Mouse (Mus musculus) liver, embryonic 11.5 days (tissue): Measurements from ENCODE around the gene Eif4a1. TPM values are rescaled to one million over a fixed set of nuclear protein-coding genes. Genes with fewer than 3 reads are reported as not detected.

Experiments
- ATAC-seq: fragments of 200-750 bp; cut with Nextera tagmentation; replicated peaks from 2 replicates; pipeline ENCODE4 v1.8.0; 2017; ENCODE audit warnings: moderate number of reproducible peaks, mild to moderate bottlenecking, moderate TSS enrichment, moderate library complexity; ENCODE audit not compliant: low FRiP score
- DNase-seq: peaks from one replicate; pipeline ENCODE4 v3.0.0-alpha.2; 2017; ENCODE audit warnings: low spot score
- H3K27ac ChIP-seq: fragments of 300-500 bp; sonication (generic); 2 replicates; pipeline ENCODE4 v1.5.1; 2014; ENCODE audit warnings: mild to moderate bottlenecking, low read depth, low read length, control low read depth
- H3K27me3 ChIP-seq: fragments of 300-500 bp; sonication (generic); replicated peaks from 2 replicates; pipeline ENCODE4 v1.6.1; 2014; ENCODE audit warnings: low read length, mixed read lengths; ENCODE audit not compliant: control insufficient read depth, insufficient read depth
- H3K36me3 ChIP-seq: fragments of 300-500 bp; sonication (generic); 2 replicates; pipeline ENCODE4 v1.6.1; 2014; ENCODE audit warnings: mild to moderate bottlenecking, low read length, moderate library complexity, mixed read lengths; ENCODE audit not compliant: control insufficient read depth, insufficient read depth
- H3K4me1 ChIP-seq: fragments of 300-500 bp; sonication (generic); replicated peaks from 2 replicates; pipeline ENCODE4 v1.6.1; 2014; ENCODE audit warnings: low read length, mixed read lengths; ENCODE audit not compliant: control insufficient read depth, insufficient read depth
- H3K4me2 ChIP-seq: fragments of 300-500 bp; sonication (generic); 2 replicates; pipeline ENCODE4 v1.6.1; 2014; ENCODE audit warnings: mild to moderate bottlenecking, control low read depth, moderate library complexity
- H3K4me3 ChIP-seq: fragments of 300-500 bp; sonication (generic); 2 replicates; pipeline ENCODE4 v1.5.1; 2014; ENCODE audit warnings: low read depth, low read length, control low read depth
- H3K9ac ChIP-seq: fragments of 300-500 bp; sonication (generic); 2 replicates; pipeline ENCODE4 v1.6.1; 2014; ENCODE audit warnings: low read depth, low read length, control low read depth
- H3K9me3 ChIP-seq: fragments of 300-500 bp; sonication (generic); 2 replicates; pipeline ENCODE4 v1.6.1; 2016; ENCODE audit warnings: low read length, inconsistent platforms, mixed read lengths; ENCODE audit not compliant: control insufficient read depth
- WGBS: fragments of 180-500 bp; shearing (Covaris S2); extraction: QIAGEN DNeasy Blood & Tissue Kit; methylation state at CpG from one replicate; pipeline ENCODE4 v1.1.7; 2014; 5-methylcytosine and 5-hydroxymethylcytosine counted together
- polyA plus RNA-seq: library from polyadenylated mRNA; unstranded; fragments of >200 nt; fragmentation: Nextera tagmentation; extraction: Ambion mirVana; gene quantifications from 2 replicates; pipeline ENCODE4 v1.2.1, GENCODE M21; 2014

The Eif4a1 gene
- polyA plus RNA-seq, 1 experiment from 2014 or later: 755 TPM

DNA sequence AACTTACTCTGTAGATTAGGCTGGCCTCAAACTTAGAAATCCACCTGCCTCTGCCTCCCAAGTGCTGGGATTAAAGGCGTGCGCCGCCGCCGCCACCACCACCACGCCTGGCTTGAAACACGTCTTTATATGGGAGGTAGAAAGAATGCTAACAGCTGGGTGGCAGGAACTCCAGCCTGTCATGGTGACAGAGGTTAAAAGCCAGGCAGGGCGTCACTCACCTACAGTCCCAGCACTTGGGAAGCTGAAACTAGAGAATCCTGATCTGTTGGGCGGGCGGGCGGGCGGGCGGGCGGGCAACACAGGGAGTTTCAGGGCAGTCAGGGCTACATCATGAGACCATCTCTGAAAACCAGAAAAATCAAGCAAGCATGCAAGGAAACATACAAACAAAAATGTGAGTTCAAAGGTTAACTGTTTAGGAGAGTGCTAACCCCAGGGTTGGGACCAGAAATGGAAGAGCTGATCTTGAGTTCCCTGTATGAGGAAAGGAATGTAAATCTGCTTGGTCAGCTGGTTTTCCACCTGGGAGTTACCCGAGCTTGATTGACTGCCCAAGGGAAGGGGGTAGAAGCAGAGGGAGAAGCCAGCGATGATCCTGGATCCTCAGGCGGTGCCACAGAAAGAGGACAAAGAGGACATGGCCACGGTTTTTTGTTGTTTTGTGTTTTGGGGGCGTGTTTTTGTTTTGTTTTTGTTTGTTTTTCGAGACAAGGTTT lies 40.9 kb upstream of the Eif4a1 start:
- no peak for DNase-seq
- H3K36me3 ChIP-seq: no peaks in the 10 kb centered on the region
- H3K27me3 ChIP-seq: no peaks in the 10 kb centered on the region
- WGBS: 81% methylated on average over 20 of the region's 20 CpGs
- no peak overlapping the region for H3K4me2 ChIP-seq
- peaks cover 22% of the 10 kb centered on the region for H3K4me1 ChIP-seq
- H3K4me3 ChIP-seq: no peak overlapping the region
- no peak overlapping the region for H3K9ac ChIP-seq
- no peak for ATAC-seq
- H3K9me3 ChIP-seq: no peaks in the 10 kb centered on the region
- H3K27ac ChIP-seq: no peak overlapping the region

DNA sequence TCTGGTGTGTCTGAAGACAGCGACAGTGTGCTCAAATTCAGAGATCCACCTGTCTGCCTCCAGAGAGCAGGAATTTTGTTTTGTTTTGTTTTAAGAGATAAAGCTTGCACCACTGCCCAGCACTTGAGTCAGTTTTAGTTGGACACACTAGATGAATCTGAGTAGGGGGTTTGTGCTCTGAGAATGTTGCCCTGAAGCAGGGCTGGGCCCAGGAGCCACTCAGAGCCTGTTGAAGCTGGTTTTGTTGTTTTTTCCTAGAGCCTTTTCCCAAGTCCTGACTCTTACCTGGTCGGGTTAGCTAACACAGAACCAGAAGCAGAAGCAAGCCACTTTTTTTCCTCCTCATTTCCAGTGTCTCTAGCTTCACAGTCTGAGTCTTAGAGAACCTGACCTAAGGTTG lies 38.9 kb upstream of the Eif4a1 start:
- H3K27ac ChIP-seq: no peak overlapping the region
- no peak overlapping the region for H3K9ac ChIP-seq
- H3K9me3 ChIP-seq: no peaks in the 10 kb centered on the region
- H3K27me3 ChIP-seq: no peaks in the 10 kb centered on the region
- no peak for ATAC-seq
- DNase-seq: no peak
- WGBS: 79% methylated on average over 2 of the region's 2 CpGs
- no peaks in the 10 kb centered on the region for H3K36me3 ChIP-seq
- H3K4me3 ChIP-seq: no peak overlapping the region
- peaks cover 16% of the 10 kb centered on the region for H3K4me1 ChIP-seq
- no peak overlapping the region for H3K4me2 ChIP-seq

DNA sequence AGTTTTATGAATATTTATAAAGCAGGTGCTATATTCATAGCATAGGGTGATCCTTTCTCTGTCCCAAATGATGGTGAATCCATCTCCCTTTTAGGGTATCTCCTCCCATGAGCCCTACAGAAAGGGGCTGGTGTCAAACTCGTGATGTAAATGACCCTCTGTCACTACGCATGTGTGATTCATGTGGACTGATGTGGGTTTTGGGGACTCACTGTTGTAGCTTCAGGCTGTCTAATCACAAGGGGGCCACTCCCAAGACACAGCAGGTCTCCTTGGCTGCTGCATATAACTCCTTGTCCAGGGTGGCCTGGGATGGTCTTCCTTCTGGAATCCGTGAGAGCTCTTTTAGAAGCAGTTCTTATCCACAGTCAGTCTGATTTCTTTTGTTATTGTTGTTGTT lies 38.2 kb upstream of the Eif4a1 start:
- WGBS: 78% methylated on average over 3 of the region's 3 CpGs

GRCm38 (mm10) chr11:69709554-69710446 lies 37.6 kb upstream of the Eif4a1 start:
- no peak overlapping the region; the same call in 1 of the 2 replicates for H3K27ac ChIP-seq
- H3K27me3 ChIP-seq: no peaks in the 10 kb centered on the region
- peaks cover 14% of the 10 kb centered on the region for H3K4me1 ChIP-seq
- no peak overlapping the region for H3K4me3 ChIP-seq
- no peak overlapping the region for H3K4me2 ChIP-seq
- peak overlapping the region; percentile 44 for H3K9ac ChIP-seq
- no peaks in the 10 kb centered on the region for H3K9me3 ChIP-seq
- no peak for DNase-seq
- 43% methylated on average over 11 of the region's 11 CpGs for WGBS
- no peaks in the 10 kb centered on the region for H3K36me3 ChIP-seq
- 0 out of 2 replicates have a peak, but pooled peaks have one; percentile 29 for ATAC-seq

More for the DNA sequence above, 38.2 kb upstream of the Eif4a1 start:
- H3K27me3 ChIP-seq: no peaks in the 10 kb centered on the region
- no peaks in the 10 kb centered on the region for H3K36me3 ChIP-seq
- H3K9me3 ChIP-seq: no peaks in the 10 kb centered on the region
- no peak overlapping the region for H3K4me2 ChIP-seq
- DNase-seq (no peak), ATAC-seq (no peak)
- H3K27ac ChIP-seq: no peak overlapping the region
- H3K4me1 ChIP-seq: peaks cover 14% of the 10 kb centered on the region
- no peak overlapping the region for H3K9ac ChIP-seq
- no peak overlapping the region for H3K4me3 ChIP-seq

DNA sequence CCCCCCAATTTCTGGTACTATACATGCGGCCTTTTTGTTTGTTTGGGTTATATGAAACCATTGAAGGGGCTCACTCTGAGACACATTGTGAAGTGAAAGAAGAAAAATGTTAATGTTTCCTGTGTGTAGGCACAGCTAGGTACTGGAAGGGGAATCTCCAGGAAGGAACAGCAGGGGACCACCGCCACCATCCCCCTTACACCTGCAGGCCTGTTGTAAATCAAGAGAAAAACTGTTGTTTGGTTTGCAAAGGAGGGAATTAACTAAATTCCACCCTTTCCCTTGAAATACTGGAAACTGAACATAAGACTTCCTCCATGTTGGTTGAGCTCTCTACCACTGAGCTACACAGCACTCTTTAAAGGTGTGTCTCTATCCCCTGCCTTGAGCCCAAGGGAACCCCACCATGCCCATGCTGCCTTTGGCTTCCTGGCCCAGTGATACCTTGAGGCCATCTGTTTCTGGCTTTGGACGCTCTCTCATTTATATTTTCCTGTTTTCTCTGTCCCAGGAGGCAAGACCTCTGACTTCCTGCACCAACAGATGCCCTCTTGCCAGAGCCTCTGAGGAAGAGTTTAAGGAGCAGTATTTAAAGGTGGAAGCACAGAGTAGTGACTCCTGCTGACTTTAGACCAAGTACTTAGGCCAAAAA lies 36.5 kb upstream of the Eif4a1 start:
- no peaks in the 10 kb centered on the region for H3K9me3 ChIP-seq
- ATAC-seq (no peak), DNase-seq (no peak)
- H3K4me2 ChIP-seq: no peak overlapping the region
- no peak overlapping the region for H3K27ac ChIP-seq
- no peaks in the 10 kb centered on the region for H3K27me3 ChIP-seq
- WGBS: 82% methylated on average over 3 of the region's 3 CpGs
- no peak overlapping the region for H3K4me3 ChIP-seq
- H3K9ac ChIP-seq: no peak overlapping the region
- peaks cover 14% of the 10 kb centered on the region for H3K4me1 ChIP-seq
- no peaks in the 10 kb centered on the region for H3K36me3 ChIP-seq

DNA sequence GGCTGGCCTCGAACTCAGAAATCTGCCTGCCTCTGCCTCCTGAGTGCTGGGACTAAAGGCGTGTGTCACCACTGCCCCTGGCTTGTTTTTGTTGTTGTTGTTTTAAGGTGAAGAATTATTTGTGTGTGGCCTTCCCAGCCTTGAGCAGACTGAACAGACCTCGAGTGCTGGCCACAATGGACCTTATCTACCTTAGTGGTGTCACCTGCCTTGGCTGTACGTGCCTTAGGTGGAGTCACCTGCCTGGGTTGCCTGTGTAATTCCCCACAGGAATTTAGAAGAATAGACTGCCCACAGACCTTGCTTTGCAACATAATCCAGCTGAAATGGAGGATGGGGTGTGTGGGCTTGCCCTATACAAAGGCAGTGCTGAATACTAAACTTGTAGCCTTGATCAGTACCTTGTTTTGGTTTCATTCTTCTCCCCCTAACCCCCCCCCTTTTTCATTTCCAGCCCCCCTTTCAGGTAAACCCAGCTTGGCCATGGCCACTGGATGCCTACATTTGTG lies 35.7 kb upstream of the Eif4a1 start:
- Histone ChIP-seq H3K9ac (no peak overlapping the region), H3K4me1 (peaks cover 14% of the 10 kb centered on the region), H3K27ac (no peak overlapping the region), H3K36me3 (no peaks in the 10 kb centered on the region), H3K27me3 (no peaks in the 10 kb centered on the region), H3K9me3 (no peaks in the 10 kb centered on the region), H3K4me2 (no peak overlapping the region), H3K4me3 (no peak overlapping the region)
- ATAC-seq: no peak
- DNase-seq: no peak
- 80% methylated on average over 4 of the region's 4 CpGs for WGBS

DNA sequence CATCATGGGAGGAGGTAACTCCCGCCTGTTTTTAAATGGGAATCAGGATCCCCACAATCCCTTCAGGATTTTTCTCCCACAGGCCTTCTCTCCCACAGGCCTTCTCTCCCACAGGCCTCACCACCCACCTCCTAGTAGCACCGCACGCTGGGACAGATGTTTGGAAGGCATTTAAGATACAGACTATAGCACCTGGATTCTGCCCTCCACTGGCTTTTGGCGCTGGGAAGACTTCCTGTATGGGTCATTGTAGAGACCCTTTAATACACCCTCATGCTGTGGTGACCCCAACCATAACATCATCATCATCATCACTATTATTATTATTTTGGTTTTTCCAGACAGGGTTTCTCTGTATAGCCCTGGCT lies 35.2 kb upstream of the Eif4a1 start:
- H3K9me3 ChIP-seq: no peaks in the 10 kb centered on the region
- H3K27ac ChIP-seq: no peak overlapping the region
- H3K9ac ChIP-seq: no peak overlapping the region
- WGBS: 88% methylated on average over 4 of the region's 4 CpGs
- no peak overlapping the region for H3K4me2 ChIP-seq
- H3K36me3 ChIP-seq: no peaks in the 10 kb centered on the region
- H3K27me3 ChIP-seq: no peaks in the 10 kb centered on the region
- H3K4me3 ChIP-seq: no peak overlapping the region
- peaks cover 14% of the 10 kb centered on the region for H3K4me1 ChIP-seq
- DNase-seq (no peak), ATAC-seq (no peak)

DNA sequence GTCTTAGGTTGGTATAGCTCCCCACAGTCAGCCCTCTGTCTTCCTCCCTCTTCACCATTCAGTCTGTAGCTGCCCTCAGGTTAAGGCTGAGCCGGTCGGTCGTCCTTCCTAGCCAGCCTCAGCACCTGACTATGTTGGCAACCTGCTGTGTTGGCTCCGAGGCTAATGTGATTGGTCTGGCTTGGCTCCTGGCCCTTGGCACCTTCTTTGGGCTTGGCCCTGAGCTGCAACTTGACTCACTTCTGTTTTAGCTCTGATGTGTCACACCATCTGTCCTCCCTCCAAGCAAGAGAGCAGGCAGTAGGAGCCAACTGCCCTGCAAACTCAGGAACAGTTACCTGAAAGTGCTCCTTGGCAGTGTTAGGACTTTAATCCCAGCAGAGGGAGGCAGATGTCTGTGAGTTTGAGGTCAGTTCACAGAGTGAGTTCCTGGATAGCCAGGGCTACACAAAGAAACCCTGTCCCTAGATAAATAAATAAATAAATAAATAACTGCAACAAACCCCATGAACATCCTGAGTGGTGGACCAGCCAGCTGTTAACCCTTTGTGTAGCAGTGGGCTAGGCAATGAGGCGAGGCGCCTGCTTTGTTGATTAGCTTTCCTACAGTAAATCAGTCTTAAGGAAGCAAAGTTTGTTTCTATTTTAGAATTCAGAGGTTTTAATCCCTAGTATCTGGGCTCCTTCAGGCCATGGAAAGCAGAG lies 34.7 kb upstream of the Eif4a1 start:
- Histone ChIP-seq H3K9ac (no peak overlapping the region), H3K27ac (no peak overlapping the region), H3K4me2 (no peak overlapping the region), H3K36me3 (no peaks in the 10 kb centered on the region), H3K4me1 (peaks cover 14% of the 10 kb centered on the region), H3K27me3 (no peaks in the 10 kb centered on the region), H3K4me3 (no peak overlapping the region), H3K9me3 (no peaks in the 10 kb centered on the region)
- ATAC-seq: no peak
- 57% methylated on average over 6 of the region's 6 CpGs for WGBS
- DNase-seq: no peak
